Mouse (Mus musculus) neural tube, embryonic 10.5 days (tissue): ENCODE measurements at regions not wholly inside any gene's neighbourhood (a gene's known extent, or its start where the extent isn't known, plus 50 kb on each side); places are given as distances from the start of the nearest gene placed in this dataset.

Source experiments
- DNase-seq: peaks from one replicate; pipeline ENCODE4 v3.0.0-alpha.2; 2017; ENCODE audit warnings: low spot score; ENCODE audit errors: extremely low spot score

- no peak for DNase-seq
Observed at GRCm38 (mm10) chr1:146185444-146185843, 309.1 kb upstream of the Brinp3 start.

- no peak for DNase-seq
Observed at GRCm38 (mm10) chr1:146211646-146212045, 282.9 kb upstream of the Brinp3 start.

- no peak for DNase-seq
Observed at GRCm38 (mm10) chr1:146231487-146232466, 262.8 kb upstream of the Brinp3 start.

GRCm38 (mm10) chr1:146260400-146260799, 234.2 kb upstream of the Brinp3 start:
- no peak for DNase-seq

- DNase-seq = no peak
Observed at GRCm38 (mm10) chr1:146299031-146299430, 195.5 kb upstream of the Brinp3 start.

GRCm38 (mm10) chr1:146312547-146312946, 182.0 kb upstream of the Brinp3 start:
- DNase-seq = no peak

- no peak for DNase-seq
Observed at GRCm38 (mm10) chr1:146316172-146317158, 178.1 kb upstream of the Brinp3 start.

- DNase-seq = no peak
Observed at GRCm38 (mm10) chr1:146322026-146322425, 172.5 kb upstream of the Brinp3 start.

GRCm38 (mm10) chr1:146322862-146323261, 171.7 kb upstream of the Brinp3 start:
- no peak for DNase-seq

- DNase-seq = no peak
Observed at GRCm38 (mm10) chr1:146337049-146337448, 157.5 kb upstream of the Brinp3 start.

- no peak for DNase-seq
Observed at GRCm38 (mm10) chr1:146356964-146357363, 137.6 kb upstream of the Brinp3 start.

- DNase-seq = no peak
Observed at GRCm38 (mm10) chr1:146358301-146358700, 136.3 kb upstream of the Brinp3 start.

- DNase-seq = peak; percentile 19
Observed at GRCm38 (mm10) chr1:146359632-146360031, 134.9 kb upstream of the Brinp3 start.

GRCm38 (mm10) chr1:146360124-146360523, 134.4 kb upstream of the Brinp3 start:
- no peak for DNase-seq

- no peak for DNase-seq
Observed at GRCm38 (mm10) chr1:146363777-146364176, 130.8 kb upstream of the Brinp3 start.
